Mouse (Mus musculus) MN1 (cell line): ENCODE data around the gene Plod1.
"Not testable (repeated sequence)": the region's sequence is repeated elsewhere in the genome, so short reads cannot be mapped to it uniquely, and the experiment has no call there.

Experiments used
- DNase-seq: peaks from one replicate; pipeline ENCODE4 v3.0.0-alpha.2; 2016; ENCODE audit warnings: low spot score

The Plod1 gene

GRCm38 (mm10) chr4:147896411-147896810, 40.2 kb downstream of the Plod1 start:
- DNase-seq = peak; percentile 27

DNA sequence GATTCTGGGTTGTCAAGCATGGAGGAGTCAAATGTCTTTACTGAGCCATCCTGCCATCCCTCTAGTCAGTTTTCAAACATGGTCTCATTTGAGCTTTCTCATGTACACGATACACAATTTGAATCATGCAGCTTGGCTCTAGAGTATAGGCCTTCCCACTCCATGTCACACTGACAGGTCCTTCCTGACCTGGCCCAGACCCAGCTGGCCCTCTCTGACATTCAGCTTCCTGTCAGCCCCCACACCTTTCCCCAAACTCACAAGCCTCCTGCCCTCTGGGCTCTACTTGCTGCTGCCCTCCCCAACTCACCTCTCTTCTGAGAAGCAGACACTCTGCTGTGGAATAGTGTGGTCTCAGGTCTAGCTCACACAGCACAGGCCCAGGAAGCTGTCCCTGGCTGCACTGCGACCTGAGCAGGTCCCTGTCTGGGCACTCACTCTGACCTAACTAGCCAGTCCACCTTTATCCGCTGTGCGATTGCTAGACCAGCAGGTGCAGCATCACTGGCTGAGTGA, 40.7 kb downstream of the Plod1 start:
- no peak for DNase-seq

DNA sequence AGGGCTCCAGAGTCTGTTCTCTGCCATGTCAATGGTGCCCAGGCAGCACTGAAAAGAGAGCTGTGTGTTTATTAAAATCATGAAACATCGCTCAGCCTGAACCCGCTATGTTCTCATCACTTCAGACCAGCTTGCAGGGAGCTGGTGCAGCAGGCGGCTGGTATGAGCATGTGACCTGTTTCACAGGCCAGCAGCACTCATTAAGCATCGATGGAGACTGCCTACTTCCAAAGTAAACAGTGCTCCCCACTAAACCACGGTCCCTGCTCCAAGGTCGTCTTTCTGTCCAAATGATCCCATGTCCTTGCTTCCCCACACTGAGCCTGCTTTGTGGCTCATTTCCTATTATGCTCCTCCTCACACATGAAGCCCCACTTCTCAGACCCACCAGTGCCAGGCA, 46.2 kb downstream of the Plod1 start:
- peak; percentile 48 for DNase-seq

DNA sequence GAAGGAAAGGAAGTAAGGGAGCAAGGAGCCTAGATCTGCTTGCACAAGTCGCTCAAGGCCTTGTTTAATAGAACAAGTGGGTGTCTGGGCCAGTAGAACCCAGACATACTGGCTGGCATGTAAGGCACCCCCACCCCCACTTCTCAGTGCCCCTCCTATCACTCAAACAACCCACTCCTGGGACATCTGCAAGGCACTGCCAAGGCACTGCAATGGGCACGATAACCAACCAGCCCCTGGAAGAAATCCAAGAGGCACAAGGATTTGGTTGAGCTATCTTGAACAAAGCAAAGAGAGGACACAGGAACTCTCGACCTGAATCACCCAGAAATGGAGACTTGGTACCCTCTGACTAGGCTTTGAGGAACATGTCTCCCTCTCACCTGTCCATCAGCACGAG, 48.3 kb downstream of the Plod1 start:
- no peak for DNase-seq

DNA sequence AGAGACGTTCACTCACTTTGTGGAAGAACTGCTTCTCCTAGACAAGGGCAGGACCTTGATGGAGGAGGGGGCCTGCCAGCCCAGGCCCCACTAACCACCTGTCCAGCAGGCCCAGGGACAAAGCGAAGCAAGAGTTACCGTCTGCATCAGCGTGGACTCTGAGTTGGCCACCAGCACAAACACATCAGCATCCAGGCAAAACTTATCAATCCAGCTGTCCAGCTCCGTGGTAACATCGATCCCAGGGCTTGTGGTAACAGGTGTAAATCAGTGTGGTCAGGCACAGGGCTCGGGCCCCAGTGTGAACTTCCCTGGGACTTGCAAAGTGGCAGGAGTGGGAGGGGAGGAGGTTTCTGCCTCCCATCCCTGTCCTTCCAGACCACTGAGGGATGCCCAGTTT, 49.3 kb downstream of the Plod1 start:
- DNase-seq = no peak

DNA sequence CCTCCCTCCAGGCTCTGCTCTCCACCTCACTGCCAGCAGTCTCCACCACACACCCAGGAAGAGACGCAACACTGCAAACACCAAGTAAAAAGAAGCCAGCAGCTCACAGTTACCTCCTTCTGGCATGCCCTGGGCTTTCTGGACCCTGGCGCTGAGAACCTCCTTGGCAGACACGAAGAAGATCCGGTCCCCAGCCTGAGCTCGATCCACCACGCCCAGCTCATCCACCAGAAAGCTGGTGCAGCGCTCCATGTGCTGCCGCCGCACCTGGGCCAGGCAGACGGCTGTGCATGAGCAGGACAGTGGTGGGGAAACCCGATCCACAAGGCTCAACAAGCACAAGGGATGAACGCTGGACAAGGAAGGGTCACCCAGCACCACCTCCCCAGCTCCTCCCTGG, 50.4 kb downstream of the Plod1 start:
- no peak for DNase-seq

DNA sequence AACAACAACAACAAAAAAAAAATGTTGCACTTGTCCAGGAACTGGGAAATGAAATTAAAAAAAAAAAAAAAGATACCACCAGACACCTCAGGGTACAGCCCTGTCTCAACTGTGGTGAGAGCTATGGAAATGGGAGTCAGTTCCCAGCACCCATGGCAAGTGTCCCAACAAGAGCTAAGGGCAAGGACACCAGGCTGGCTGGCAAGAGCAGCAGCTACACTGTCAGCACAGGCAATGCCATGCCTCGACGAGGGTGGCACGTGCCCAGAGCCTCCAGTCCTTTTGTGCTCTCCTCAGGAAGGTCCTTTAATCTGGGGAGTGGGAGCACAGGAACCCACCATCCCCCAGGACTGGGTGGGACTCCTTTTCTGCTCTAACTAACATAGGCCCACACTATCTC, 52.4 kb downstream of the Plod1 start:
- no peak for DNase-seq

DNA sequence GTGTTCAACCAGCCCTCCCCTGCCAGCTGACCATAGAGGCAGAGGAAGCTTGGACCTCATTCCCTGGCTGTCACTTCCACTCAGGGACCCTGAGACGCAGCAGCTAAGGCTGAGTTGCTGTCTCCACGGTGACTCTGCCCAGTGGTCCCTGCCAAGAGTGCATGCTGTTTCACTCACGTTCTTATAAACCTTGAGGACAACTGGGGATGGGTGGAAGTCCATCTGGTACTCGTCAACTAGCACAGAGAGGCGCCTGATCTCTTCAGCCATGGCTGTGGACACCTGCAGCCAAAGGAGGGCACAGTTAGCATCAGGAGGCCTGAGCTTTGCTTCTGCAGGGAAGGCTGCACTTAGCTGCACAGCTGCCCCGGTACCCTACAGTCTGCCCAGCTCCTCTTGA, 53.5 kb downstream of the Plod1 start:
- DNase-seq = peak; percentile 47

- no peak for DNase-seq
These were observed 54.8 kb downstream of the Plod1 start for GRCm38 (mm10) chr4:147881792-147882191.

DNA sequence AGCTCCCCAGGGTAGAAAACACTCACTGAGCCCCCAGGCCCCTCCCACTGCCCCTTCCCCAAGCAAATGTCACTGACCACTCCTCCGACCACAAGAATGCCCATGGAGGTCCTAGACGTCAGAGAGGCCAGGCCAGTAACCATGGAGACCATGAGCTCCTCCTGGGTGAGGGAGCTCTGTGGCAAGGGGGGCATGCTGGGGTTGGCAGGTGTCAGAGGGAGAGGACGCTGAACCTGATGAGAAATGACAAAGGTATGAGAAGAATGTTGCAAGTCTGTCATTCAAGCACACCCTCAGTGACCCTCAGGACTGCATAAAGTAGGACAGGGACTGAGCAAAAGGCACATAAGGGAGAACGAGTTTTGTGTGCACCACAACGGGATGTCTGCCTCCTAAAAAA, 56.7 kb downstream of the Plod1 start:
- DNase-seq = no peak

GRCm38 (mm10) chr4:147879456-147879855, 57.1 kb downstream of the Plod1 start:
- no peak for DNase-seq

GRCm38 (mm10) chr4:147878537-147878936, 58.0 kb downstream of the Plod1 start:
- no peak for DNase-seq

DNA sequence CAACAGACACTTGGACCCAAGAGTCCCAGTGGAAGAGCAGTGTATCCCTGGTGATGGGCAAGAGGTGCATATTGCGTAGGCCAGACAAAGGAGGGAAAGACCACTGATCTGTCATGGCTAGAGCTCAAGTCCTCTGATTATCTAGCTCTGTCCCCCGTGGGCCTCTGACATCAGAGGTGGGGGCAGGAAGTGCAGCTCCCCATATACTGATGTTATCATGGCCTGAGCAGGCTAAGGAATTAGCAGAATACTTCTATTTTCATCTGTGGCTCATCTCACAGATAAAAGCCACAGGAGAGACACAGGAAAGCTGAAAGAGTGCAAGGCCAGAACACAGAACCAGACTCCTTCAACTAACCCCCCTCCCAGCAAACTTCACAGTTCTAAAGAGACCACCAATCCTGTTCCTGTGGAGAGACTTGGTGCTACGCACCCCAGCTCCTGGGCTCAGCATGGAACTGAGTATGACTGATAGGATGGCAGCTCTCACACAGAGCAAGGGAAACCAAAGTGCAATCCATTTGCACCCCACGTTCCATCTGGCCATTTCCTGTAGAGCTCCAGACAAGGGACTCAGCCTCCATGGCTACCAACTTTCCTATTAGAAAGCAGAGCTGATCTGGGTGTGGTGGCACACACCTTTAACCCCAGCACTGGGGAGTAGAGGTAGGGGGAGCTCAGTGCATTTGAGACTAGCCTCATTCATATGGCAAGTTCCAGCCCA, 60.6 kb downstream of the Plod1 start:
- DNase-seq = no peak

DNA sequence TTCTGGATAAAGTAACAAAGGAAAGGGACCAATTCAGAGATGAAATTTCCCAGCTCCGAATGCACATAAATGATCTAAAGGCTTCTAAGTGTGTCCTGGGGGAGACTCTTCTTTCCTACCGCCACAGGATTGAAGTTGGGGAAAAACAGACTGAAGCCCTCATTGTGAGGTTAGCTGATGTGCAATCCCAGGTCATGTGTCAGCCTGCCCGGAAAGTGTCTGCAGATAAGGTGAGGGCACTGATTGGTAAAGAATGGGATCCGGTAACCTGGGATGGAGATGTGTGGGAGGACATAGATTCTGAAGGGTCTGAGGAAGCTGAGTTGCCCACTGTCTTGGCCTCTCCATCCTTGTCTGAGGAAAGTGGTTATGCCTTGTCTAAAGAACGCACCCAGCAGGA, 67.3 kb downstream of the Plod1 start:
- DNase-seq = no peak

GRCm38 (mm10) chr4:147868450-147869031, 68.0 kb downstream of the Plod1 start, which contains the start of the genes Miip and Fv1:
Gene Miip (minus strand): TSS chr4:147868816.
Gene Fv1 (plus strand): TSS chr4:147868979.
- DNase-seq = peak; percentile 99

- peak; percentile 47 for DNase-seq
These were observed 68.8 kb downstream of the Plod1 start for GRCm38 (mm10) chr4:147867563-147868449.

GRCm38 (mm10) chr4:147866793-147867192, 69.8 kb downstream of the Plod1 start:
- not testable (repeated sequence) for DNase-seq

DNA sequence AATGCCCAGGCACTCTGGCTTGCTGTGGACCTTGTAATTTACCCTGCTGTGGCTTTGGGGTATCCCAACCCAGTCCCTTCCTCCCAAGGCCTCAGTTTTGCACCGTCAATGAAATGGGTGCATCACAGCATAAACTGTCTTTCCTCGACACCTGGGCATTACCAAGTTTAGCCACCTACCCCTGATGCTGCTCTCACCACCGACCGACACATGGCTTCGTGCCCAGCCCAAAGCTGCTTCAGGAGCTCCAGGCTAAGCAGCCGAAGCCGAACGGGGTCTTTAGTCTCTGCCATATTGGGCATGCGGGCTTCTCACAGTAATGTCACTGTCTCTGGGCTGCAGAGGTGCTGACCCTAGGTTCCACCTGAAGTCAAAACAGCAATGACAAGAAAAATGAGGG, 70.5 kb downstream of the Plod1 start:
- DNase-seq = no peak

DNA sequence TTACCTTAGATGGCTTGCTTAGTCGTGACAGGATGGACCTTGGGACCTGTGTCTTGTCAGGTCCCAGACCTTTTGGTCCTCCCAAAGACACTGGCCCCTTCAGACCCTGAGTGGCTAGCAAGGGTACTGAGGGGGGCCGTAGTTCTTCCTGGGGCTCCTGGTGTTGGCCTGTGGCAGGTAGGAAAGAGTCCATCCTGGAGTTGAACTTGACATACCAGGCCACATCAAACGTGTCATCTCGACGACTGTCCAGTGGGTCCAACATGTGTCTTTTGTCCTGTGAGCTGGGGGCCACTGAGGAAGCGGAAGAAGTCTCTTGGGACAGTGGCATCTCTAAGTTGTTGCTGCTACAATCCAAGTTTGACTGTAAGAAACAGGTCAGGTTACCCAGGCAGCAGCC, 70.9 kb downstream of the Plod1 start:
- no peak for DNase-seq

GRCm38 (mm10) chr4:147862051-147862450, 74.5 kb downstream of the Plod1 start:
- no peak for DNase-seq
